Mouse (Mus musculus): ENCODE data around the gene BC030867. TPM values are rescaled to one million over a fixed set of nuclear protein-coding genes. Genes with fewer than 3 reads are reported as not detected.

BC030867 gene
- polyA plus RNA-seq (2015; fragmentation: Nextera tagmentation; extraction: Ambion mirVana): 2.9 and 3.6 TPM in 2 replicates

- Histone ChIP-seq H3K27me3 (replicated peaks; ENCODE audit: control insufficient read depth, insufficient read depth, low read length) (no peaks in the 10 kb centered on the region), H3K36me3 (ENCODE audit: control insufficient read depth, insufficient read depth, low read length) (no peaks in the 10 kb centered on the region), H3K4me2 (ENCODE audit: low read length) (peak within 1 kb of the TSS; percentile 79), H3K27ac (ENCODE audit: low read depth, low read length) (no peak within 1 kb of the TSS), H3K4me3 (ENCODE audit: low read length) (peak within 1 kb of the TSS; percentile 48), H3K9me3 (ENCODE audit: control insufficient read depth, low read length) (no peaks in the 10 kb centered on the region), H3K4me1 (ENCODE audit: control insufficient read depth, insufficient read depth, low read depth, low read length) (peaks cover 17% of the 10 kb centered on the region), H3K9ac (ENCODE audit: low read depth, low read length) (peak within 1 kb of the TSS; percentile 49)
- peak; percentile 58 for ATAC-seq
- 0% methylated on average over 41 of the region's 41 CpGs for WGBS
Observed at GRCm38 (mm10) chr11:102248630-102249230, at the start of gene BC030867. Gene BC030867, plus strand, starts transcription at chr11:102248882.

- no peaks in the 10 kb centered on the region for H3K4me1 ChIP-seq (ENCODE audit: control insufficient read depth, insufficient read depth, low read depth, low read length)
Observed at GRCm38 (mm10) chr11:102199856-102200255, 48.8 kb upstream of the BC030867 start.

GRCm38 (mm10) chr11:102201408-102201821 is 47.3 kb upstream of the BC030867 start:
- Histone ChIP-seq H3K4me1 (ENCODE audit: control insufficient read depth, insufficient read depth, low read depth, low read length) (no peaks in the 10 kb centered on the region), H3K27ac (ENCODE audit: low read depth, low read length) (no peak overlapping the region), H3K4me3 (ENCODE audit: low read length) (no peak overlapping the region), H3K27me3 (replicated peaks; ENCODE audit: control insufficient read depth, insufficient read depth, low read length) (no peaks in the 10 kb centered on the region), H3K9me3 (ENCODE audit: control insufficient read depth, low read length) (no peaks in the 10 kb centered on the region), H3K9ac (ENCODE audit: low read depth, low read length) (no peak overlapping the region), H3K36me3 (ENCODE audit: control insufficient read depth, insufficient read depth, low read length) (peaks cover 39% of the 10 kb centered on the region), H3K4me2 (ENCODE audit: low read length) (no peak overlapping the region)
- 71% methylated on average over 12 of the region's 12 CpGs for WGBS
- ATAC-seq: no peak

More at GRCm38 (mm10) chr11:102199856-102200255, 48.8 kb upstream of the BC030867 start:
- no peak overlapping the region for H3K9ac ChIP-seq (ENCODE audit: low read depth, low read length)
- 84% methylated on average over 9 of the region's 9 CpGs for WGBS
- ATAC-seq: no peak
- no peak overlapping the region for H3K27ac ChIP-seq (ENCODE audit: low read depth, low read length)
- H3K36me3 ChIP-seq (ENCODE audit: control insufficient read depth, insufficient read depth, low read length): peaks cover 37% of the 10 kb centered on the region
- H3K9me3 ChIP-seq (ENCODE audit: control insufficient read depth, low read length): no peaks in the 10 kb centered on the region
- H3K27me3 ChIP-seq (replicated peaks; ENCODE audit: control insufficient read depth, insufficient read depth, low read length): no peaks in the 10 kb centered on the region
- H3K4me2 ChIP-seq (ENCODE audit: low read length): no peak overlapping the region
- H3K4me3 ChIP-seq (ENCODE audit: low read length): no peak overlapping the region

GRCm38 (mm10) chr11:102206481-102206880 is 42.2 kb upstream of the BC030867 start:
- Histone ChIP-seq H3K4me1 (ENCODE audit: control insufficient read depth, insufficient read depth, low read depth, low read length) (peaks cover 26% of the 10 kb centered on the region), H3K9ac (ENCODE audit: low read depth, low read length) (no peak overlapping the region), H3K27me3 (replicated peaks; ENCODE audit: control insufficient read depth, insufficient read depth, low read length) (no peaks in the 10 kb centered on the region), H3K4me3 (ENCODE audit: low read length) (no peak overlapping the region), H3K27ac (ENCODE audit: low read depth, low read length) (no peak overlapping the region), H3K36me3 (ENCODE audit: control insufficient read depth, insufficient read depth, low read length) (peaks cover 23% of the 10 kb centered on the region), H3K9me3 (ENCODE audit: control insufficient read depth, low read length) (no peaks in the 10 kb centered on the region), H3K4me2 (ENCODE audit: low read length) (no peak overlapping the region)
- ATAC-seq: no peak
- 55% methylated on average over 30 of the region's 30 CpGs for WGBS

GRCm38 (mm10) chr11:102207825-102208777 is 40.6 kb upstream of the BC030867 start:
- WGBS: 31% methylated on average over 11 of the region's 11 CpGs
- no peak overlapping the region for H3K4me3 ChIP-seq (ENCODE audit: low read length)
- no peaks in the 10 kb centered on the region for H3K27me3 ChIP-seq (replicated peaks; ENCODE audit: control insufficient read depth, insufficient read depth, low read length)
- H3K9me3 ChIP-seq (ENCODE audit: control insufficient read depth, low read length): no peaks in the 10 kb centered on the region
- H3K27ac ChIP-seq (ENCODE audit: low read depth, low read length): peak overlapping the region; percentile 56; the same call in 1 of the 2 replicates
- ATAC-seq: 0 out of 2 replicates have a peak, but pooled peaks have one; percentile 16
- H3K4me2 ChIP-seq (ENCODE audit: low read length): 0 out of 2 replicates have a peak overlapping the region, but pooled peaks have one; percentile 22
- H3K36me3 ChIP-seq (ENCODE audit: control insufficient read depth, insufficient read depth, low read length): peaks cover 15% of the 10 kb centered on the region
- no peak overlapping the region for H3K9ac ChIP-seq (ENCODE audit: low read depth, low read length)
- peaks cover 31% of the 10 kb centered on the region for H3K4me1 ChIP-seq (ENCODE audit: control insufficient read depth, insufficient read depth, low read depth, low read length)

GRCm38 (mm10) chr11:102208846-102209245 is 39.8 kb upstream of the BC030867 start:
- Histone ChIP-seq H3K4me3 (ENCODE audit: low read length) (no peak overlapping the region), H3K9ac (ENCODE audit: low read depth, low read length) (no peak overlapping the region), H3K27ac (ENCODE audit: low read depth, low read length) (no peak overlapping the region), H3K4me2 (ENCODE audit: low read length) (no peak overlapping the region), H3K27me3 (replicated peaks; ENCODE audit: control insufficient read depth, insufficient read depth, low read length) (no peaks in the 10 kb centered on the region), H3K36me3 (ENCODE audit: control insufficient read depth, insufficient read depth, low read length) (peaks cover 9% of the 10 kb centered on the region), H3K9me3 (ENCODE audit: control insufficient read depth, low read length) (no peaks in the 10 kb centered on the region), H3K4me1 (ENCODE audit: control insufficient read depth, insufficient read depth, low read depth, low read length) (peaks cover 34% of the 10 kb centered on the region)
- 26% methylated on average over 3 of the region's 4 CpGs for WGBS
- 0 out of 2 replicates have a peak, but pooled peaks have one; percentile 32 for ATAC-seq

GRCm38 (mm10) chr11:102209742-102210141 is 38.9 kb upstream of the BC030867 start:
- ATAC-seq: no peak
- 19% methylated on average over 2 of the region's 2 CpGs for WGBS

GRCm38 (mm10) chr11:102210185-102210584 is 38.5 kb upstream of the BC030867 start:
- H3K36me3 ChIP-seq (ENCODE audit: control insufficient read depth, insufficient read depth, low read length): no peaks in the 10 kb centered on the region; the same call in 1 of the 2 replicates
- no peak overlapping the region; the same call in 1 of the 2 replicates for H3K9ac ChIP-seq (ENCODE audit: low read depth, low read length)
- WGBS: 73% methylated on average over 3 of the region's 3 CpGs
- ATAC-seq: no peak
- H3K9me3 ChIP-seq (ENCODE audit: control insufficient read depth, low read length): no peaks in the 10 kb centered on the region
- peaks cover 46% of the 10 kb centered on the region for H3K4me1 ChIP-seq (ENCODE audit: control insufficient read depth, insufficient read depth, low read depth, low read length)
- no peaks in the 10 kb centered on the region for H3K27me3 ChIP-seq (replicated peaks; ENCODE audit: control insufficient read depth, insufficient read depth, low read length)
- no peak overlapping the region for H3K4me2 ChIP-seq (ENCODE audit: low read length)
- H3K4me3 ChIP-seq (ENCODE audit: low read length): no peak overlapping the region
- H3K27ac ChIP-seq (ENCODE audit: low read depth, low read length): no peak overlapping the region

More at GRCm38 (mm10) chr11:102209742-102210141, 38.9 kb upstream of the BC030867 start:
- H3K27me3 ChIP-seq (replicated peaks; ENCODE audit: control insufficient read depth, insufficient read depth, low read length): no peaks in the 10 kb centered on the region
- peaks cover 42% of the 10 kb centered on the region for H3K4me1 ChIP-seq (ENCODE audit: control insufficient read depth, insufficient read depth, low read depth, low read length)
- no peak overlapping the region for H3K4me3 ChIP-seq (ENCODE audit: low read length)
- no peak overlapping the region for H3K4me2 ChIP-seq (ENCODE audit: low read length)
- peak overlapping the region; percentile 29; the same call in 1 of the 2 replicates for H3K27ac ChIP-seq (ENCODE audit: low read depth, low read length)
- H3K9me3 ChIP-seq (ENCODE audit: control insufficient read depth, low read length): no peaks in the 10 kb centered on the region
- peak overlapping the region; percentile 38; the same call in 1 of the 2 replicates for H3K9ac ChIP-seq (ENCODE audit: low read depth, low read length)
- peaks cover 3% of the 10 kb centered on the region for H3K36me3 ChIP-seq (ENCODE audit: control insufficient read depth, insufficient read depth, low read length)

GRCm38 (mm10) chr11:102211011-102211410 is 37.7 kb upstream of the BC030867 start:
- H3K36me3 ChIP-seq (ENCODE audit: control insufficient read depth, insufficient read depth, low read length): no peaks in the 10 kb centered on the region; the same call in 1 of the 2 replicates
- H3K4me1 ChIP-seq (ENCODE audit: control insufficient read depth, insufficient read depth, low read depth, low read length): peaks cover 54% of the 10 kb centered on the region
- no peak overlapping the region for H3K4me3 ChIP-seq (ENCODE audit: low read length)
- WGBS: 76% methylated on average over 5 of the region's 5 CpGs
- H3K4me2 ChIP-seq (ENCODE audit: low read length): no peak overlapping the region
- H3K9me3 ChIP-seq (ENCODE audit: control insufficient read depth, low read length): no peaks in the 10 kb centered on the region
- ATAC-seq: no peak
- no peaks in the 10 kb centered on the region for H3K27me3 ChIP-seq (replicated peaks; ENCODE audit: control insufficient read depth, insufficient read depth, low read length)
- no peak overlapping the region for H3K27ac ChIP-seq (ENCODE audit: low read depth, low read length)
- H3K9ac ChIP-seq (ENCODE audit: low read depth, low read length): no peak overlapping the region
